Comparison of ENCODE assay signal across 1 mouse cellular context in the genomic region with DNA sequence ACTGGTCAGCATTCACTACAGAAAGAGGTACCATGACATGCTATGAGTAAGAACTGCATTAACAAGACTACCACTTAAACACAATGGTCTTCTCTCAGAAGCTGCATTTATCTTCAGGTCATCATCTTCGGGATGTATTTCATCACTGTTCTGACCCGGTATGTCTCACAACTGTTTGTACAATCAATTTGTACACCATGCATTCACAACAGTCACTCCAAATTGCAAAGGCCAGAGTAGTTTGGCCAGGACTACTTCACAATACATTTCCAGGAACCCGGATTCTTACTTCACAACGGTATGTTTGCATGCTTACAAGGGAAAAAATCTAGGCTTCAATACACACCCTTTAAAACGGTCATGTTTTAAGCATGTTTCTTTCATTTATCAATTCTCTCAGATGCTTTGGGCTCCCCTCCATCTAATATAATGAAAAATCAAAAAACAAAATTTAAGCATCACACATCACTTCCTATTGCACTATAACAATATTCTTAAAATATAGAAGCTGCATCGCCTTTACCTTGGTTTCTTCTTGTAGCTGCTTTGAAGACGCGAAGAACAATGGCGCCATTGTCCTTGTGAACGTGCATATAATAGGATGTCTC.
TF ChIP-seq lines count a peak whose summit lies in the region.

No protein-coding gene starts in this region.

TF ChIP-seq in MEL, 35 proteins besides CTCF, POLR2A, EP300 and RAD21 (continued from another document):
- TF ChIP-seq UBTF (IDR thresholded peaks at IDR 0.05; ENCODE audit: borderline replicate concordance, insufficient read depth, low read depth, low read length) = 0 out of 2 replicates have a peak, but pooled peaks have one; percentile 11
- TF ChIP-seq HCFC1 (IDR thresholded peaks at IDR 0.05; ENCODE audit: low read depth, low read length) = no peak
- TF ChIP-seq JUND (IDR thresholded peaks at IDR 0.05; ENCODE audit: low read depth, low read length) = no peak
- no peak for TF ChIP-seq GATA1 (IDR thresholded peaks at IDR 0.05; ENCODE audit: low read depth, low read length)
- TF ChIP-seq GABPA (IDR thresholded peaks at IDR 0.05; ENCODE audit: low read depth, low read length) = no peak
- 0 out of 2 replicates have a peak, but pooled peaks have one; percentile 28 for TF ChIP-seq NELFE (IDR thresholded peaks at IDR 0.05; ENCODE audit: low read depth, low read length)
- TF ChIP-seq POLR2AphosphoS5 (IDR thresholded peaks at IDR 0.05; ENCODE audit: borderline replicate concordance, low read depth, low read length) = no peak
- TF ChIP-seq SIN3A (IDR thresholded peaks at IDR 0.05; ENCODE audit: low read length) = no peak; the same call in 1 of the 2 replicates
- TF ChIP-seq SMC3 (IDR thresholded peaks at IDR 0.05; ENCODE audit: low read depth, low read length) = 0 out of 2 replicates have a peak, but pooled peaks have one; percentile 9
- peak; percentile 33 for TF ChIP-seq MXI1 (IDR thresholded peaks at IDR 0.05; ENCODE audit: low read depth, low read length)
TF ChIP-seq in MEL: peak in this region for 8.
